Mouse (Mus musculus) testis, postnatal 10 days (tissue): ENCODE measurements around the gene Tmem161b.
"Not testable (repeated sequence)": the region's sequence is repeated elsewhere in the genome, so short reads cannot be mapped to it uniquely, and the experiment has no call there.

Source experiments
- DNase-seq: peaks from one replicate; pipeline ENCODE4 v3.0.0; 2021; ENCODE audit warnings: low spot score

Tmem161b gene

DNA sequence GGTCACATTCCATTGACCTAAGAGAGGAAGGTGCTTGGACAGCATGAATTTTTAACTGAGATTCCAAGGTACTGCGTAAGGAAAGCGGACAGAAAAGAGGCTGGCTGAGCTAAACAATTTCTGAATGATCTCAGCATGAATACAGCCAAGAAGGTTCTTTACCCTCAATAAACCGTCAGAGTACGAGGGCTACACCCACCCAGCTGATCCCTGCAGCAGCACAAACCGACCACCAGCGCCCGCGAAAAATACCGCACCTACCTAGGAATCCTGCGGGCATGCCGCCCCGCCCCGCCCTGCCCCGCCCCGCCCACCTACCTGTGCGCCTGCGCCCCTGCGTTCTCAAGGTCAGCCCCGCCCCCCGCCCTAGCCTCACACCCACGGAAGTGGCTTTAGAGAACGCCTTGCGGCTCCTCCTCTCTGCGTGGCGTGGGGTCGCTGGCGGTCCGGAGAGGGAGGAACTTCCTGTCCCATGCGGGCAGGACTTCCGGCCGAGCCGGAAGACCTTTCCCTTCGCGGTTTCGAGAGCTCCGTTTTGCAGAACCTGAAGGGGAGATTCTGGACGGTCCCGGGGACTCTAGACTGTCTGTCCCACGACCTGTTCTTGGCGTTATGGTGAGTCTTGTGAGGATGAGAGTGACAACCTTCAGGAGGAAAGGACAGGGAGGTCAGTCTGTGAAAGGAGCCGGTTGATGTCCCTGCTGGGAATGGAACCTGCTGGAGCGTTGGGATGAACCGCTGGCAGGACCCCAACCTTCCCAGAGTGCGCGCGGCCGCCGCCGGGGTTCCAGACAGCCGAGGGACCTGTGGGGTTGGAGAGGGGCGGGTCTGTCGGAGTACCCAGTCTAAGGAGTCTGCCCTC lies at the start of gene Tmem161b:
TSS of gene Tmem161b (plus strand) at position 477 of the 862 bp plus-strand sequence.
- peak; percentile 87 for DNase-seq

DNA sequence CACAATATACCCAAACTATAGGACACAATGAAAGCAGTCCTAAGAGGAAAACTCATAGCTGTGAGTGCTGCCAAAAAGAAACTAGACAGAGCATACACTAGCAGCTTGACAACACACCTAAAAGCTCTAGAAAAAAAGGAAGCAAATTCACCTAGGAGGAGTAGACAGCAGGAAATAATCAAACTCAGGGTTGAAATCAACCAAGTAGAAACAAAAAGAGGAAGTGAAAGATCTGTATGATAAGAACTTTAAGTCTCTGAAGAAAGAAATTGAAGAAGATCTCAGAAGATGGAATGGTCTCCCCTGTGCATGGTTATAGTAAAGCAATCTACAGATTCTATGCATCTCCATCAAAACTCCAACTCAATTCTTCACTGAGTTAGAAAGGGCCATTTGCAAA lies 36.3 kb upstream of the Tmem161b start:
- DNase-seq: not testable (repeated sequence)

DNA sequence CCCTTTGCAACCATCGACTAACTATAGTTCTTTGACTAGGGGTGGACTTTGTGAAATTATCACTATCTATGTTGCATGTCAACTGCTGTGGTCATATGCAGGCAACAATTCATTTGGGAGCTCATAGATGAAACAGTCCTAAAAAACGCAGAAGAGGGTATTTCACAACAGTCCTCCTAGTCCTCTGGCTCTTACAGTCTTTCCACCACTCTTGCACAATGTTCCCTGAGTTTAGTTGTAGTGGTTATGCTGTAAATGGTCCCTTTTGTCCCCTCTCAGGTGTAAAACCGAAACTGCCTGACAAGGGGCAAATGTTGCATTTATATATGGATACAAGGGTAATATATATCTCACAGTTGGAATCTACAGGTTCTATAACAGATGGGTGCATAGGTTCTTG lies 29.4 kb upstream of the Tmem161b start:
- no peak for DNase-seq

DNA sequence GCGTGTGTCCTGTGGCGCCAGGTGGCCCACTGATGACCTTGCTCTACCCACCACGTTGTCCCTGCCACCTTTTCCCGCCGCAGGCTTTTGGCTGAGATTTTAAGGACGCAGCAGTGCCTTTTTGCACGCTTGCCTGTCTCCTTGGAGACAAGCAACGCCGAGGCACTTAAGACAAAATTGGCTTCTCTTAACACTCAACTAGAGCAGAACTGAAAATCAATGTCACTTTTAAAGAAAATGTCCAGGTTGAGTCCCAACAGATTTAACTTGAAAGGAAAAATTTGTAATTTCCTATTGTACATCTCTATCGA lies 541 bp downstream of the Tmem161b start:
- DNase-seq: no peak

DNA sequence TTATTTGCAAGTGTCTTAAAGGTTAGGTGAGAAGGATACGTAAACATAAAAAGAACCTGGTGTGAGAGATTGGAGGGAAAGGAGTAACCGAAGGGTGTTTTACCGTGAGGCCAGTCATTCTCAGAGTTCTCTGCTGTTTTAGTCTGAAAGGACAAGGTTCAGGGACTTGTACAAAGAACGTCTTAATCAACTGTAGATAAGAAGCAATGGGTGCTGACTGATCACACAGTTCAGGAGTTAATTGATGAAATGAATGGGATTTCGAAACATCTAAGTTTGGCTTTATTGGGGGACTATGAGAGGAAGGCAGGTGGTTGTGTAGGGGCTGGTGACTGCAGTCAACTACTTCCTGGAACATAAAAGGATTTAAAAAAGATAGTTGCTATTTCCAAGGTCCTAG lies 922 bp downstream of the Tmem161b start:
- no peak for DNase-seq

DNA sequence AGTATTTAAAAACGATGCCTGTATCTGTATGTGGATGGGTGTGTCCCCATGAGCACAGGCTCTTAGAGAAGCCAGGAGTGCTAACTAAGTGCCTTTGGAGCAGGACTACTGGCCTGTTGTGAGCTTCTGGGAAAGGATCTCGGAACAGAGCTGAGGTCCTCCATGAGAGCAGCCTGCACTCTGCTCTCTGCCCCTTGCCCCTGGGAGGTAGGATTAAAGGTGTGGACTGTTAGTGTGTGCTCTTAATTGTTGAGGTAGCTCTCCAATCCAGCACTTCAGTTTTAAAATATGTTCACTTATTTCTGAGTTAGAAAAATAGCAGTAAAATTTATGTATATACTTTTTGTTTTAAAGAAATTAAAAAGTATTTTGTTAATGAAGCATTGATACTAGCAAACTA lies 11.9 kb downstream of the Tmem161b start:
- no peak for DNase-seq

DNA sequence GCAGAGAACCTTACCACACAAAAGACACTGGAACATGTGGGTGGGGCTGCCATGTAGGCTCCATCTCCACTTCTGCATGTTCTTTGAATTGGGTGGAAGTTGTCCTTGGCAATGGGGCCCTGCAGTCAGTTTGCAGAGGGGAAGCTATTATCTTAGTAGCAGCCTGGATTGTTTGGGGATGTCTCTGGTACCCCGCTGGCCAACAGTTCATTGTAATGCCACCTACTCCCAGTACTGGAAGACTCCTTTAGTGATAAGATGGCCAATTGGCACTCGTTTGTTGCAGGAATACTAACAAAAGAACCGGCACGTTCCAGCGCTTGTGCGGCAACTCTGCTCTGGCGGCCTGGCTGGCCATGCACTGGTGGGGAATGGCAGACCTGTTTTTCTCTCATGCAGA lies 14.7 kb downstream of the Tmem161b start:
- DNase-seq: no peak

DNA sequence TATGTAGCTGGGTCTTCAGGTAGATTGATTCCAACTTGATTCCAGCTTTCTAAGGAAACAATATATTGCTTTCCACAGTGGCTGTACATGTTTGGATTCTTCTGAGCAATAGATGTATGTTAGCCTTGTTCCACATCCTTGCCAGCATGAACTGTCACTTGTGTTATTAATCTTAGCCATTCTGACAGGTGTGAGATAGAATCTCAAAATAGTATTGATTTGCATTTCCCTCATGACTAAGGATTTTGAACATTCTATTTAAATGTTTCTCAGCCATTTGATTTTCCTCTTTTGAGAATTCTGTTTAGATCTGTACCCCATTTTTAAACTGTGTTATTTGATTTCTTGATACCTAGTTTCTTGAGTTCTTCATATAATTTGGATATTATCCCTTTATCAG lies 16.1 kb downstream of the Tmem161b start:
- no peak for DNase-seq

DNA sequence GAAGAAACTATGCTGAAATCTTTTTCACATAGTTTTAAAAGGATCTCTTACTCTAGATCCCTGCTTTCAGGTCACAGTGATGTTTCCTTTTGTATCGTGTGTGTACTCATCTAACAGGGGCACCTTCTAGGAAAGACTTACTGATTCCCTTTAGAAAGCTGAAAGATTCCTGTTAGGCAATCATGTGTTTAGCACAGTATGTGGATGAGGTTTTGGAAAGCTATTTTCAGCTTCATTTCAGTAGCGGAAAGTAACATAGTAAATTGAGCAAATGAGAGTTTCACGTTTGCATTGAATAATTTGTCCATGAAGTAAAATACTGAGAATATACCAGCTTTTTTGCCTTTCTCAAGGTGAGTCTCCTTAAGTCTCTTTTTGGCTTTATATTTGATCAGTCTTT lies 26.0 kb downstream of the Tmem161b start:
- no peak for DNase-seq

DNA sequence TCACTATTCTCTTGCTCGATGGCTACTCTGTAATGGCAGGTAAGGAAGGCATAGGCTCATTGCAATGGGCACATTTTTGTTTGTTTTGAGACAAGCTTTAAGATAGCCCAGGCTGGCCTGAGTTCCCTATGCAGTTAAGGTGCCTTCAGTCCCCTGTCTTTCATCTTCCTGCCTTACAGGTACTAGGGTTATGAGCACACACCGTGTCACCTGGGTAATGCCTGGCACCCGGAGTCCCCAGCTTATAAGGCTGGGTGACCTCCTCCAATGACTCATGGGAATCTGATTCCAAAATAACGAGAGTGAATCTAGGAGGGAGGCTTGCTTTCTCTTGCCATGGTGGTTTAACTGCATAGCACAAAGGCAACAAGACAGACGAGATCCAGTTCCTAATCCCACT lies 29.2 kb downstream of the Tmem161b start:
- no peak for DNase-seq

DNA sequence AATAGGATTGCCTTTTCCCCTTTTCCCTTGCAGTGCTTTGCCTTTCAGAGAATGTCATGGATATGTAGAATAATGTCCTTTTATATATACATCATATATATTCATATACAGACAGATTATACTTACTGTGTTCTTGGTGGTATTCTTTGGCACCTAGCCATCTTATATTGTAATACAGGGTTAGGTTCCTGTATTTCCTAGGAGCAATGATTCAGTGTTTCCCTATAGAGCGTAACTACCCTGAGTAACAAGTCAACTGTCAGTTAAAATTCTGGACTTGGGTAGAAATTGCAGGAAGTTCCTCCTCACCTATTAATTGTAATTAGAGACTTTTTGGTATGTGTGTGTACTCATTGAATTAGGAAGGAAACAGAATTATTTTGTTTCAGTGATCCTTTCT lies 33.0 kb downstream of the Tmem161b start:
- DNase-seq: no peak

DNA sequence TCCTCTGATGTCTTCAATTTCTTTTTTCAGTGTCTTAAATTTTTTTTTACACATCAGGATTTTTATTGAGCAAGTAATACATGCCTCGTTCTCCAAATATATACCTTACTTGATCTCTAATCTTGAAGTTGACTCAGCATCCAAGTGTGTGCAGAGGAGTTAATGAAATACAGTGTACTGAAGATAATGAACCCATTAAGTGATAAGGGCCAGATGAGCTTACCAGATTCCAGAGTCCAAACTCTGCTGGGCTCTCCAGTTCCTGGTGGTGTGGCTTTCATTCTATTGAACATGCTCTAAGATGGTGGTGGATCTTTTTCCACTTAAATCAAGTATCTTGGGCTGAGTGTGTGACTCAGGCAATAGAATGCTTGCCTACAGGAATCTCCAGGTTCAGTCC lies 42.3 kb downstream of the Tmem161b start:
- DNase-seq: not testable (repeated sequence)

DNA sequence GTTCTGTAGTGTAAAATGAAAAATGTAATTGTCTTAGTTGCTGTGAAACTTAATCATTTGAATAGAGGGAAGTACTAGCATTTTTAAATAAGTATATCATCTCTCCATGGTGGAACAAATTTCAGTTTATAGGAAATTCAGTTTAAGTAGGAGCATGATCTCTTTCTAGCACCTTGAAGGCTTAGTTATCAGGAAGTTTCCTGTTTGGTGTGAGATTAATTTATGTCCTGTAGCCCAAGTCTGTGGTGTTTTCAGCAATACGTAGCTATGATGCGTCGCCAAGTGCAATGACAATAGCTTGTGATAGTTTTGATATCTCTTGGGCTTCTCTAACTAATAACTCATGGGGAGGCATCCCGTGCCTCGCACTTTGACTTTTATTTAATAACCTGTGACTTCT lies 54.1 kb downstream of the Tmem161b start:
- no peak for DNase-seq

DNA sequence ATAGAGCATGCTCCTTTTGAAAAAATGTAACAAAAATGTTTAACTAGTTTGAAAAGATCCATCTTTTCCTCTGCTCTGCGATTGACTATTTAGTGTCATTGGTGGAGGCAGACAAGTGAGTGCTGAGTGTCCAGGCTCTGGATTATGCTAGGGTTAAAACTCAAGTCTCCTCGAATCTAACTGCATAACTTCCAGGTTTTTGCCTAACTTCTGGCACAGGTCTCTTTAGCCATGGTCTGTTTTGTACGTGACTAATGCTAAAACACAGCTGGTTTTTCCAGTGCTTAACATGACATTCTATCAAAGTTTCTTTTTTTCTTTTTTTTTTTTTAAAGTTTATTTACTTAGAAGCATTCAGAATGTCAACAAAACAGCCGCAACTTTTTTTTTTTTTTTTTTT lies 58.3 kb downstream of the Tmem161b start:
- DNase-seq: no peak

DNA sequence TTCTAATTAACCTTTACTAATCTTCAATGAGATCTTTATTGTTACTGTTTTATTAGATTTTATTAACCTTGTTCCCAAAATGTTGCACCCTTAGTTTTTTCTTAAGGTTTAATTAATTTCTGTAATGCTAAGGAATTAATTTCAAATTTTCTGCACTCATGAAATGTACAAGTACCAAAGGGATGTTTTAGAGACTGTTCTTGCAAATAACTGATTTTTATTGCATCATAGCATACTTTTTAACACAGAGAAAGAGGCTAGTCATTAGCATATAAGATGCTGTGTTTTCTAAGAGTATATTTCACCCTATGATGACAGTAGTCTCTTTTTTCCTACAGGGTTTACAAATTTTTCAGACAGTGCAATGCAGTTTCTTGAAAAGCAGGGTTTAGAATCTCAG lies 60.9 kb downstream of the Tmem161b start:
- DNase-seq: no peak

DNA sequence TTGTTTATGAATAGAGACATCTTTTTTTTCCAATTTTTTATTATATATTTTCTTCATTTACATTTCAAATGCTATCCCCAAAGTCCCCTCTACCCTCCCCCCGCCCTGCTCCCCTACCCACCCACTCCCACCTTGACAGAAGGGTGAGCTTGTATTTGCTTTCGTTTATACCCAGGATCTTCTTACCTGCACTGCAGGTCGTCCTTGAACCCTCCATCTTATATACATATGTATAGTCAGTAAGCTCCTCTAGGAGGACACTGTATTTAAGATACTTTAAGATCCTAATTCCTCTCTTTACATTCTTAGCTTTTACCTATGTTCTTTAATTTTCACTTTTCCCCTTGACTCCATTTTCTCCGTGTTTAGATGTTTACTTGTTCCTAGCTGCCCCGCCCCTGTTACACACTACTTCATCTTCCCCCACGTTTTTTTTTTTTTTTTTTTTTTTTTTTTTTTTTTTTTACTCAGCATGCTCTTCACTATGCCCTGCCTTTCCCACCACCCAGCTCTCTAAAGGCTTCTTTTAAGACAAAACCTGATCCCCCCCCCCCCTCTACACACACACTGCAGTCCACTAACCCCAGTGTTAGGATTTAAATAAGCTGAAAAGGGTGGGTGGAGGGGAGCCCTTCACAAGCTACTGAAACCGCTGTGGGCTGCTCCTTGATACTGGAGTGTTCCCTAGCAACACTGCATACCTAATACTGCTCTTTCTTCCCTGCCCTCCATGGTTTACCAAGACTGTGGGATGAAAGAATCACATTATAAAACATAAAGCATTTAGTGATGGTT lies 62.9 kb downstream of the Tmem161b start:
- DNase-seq: no peak

DNA sequence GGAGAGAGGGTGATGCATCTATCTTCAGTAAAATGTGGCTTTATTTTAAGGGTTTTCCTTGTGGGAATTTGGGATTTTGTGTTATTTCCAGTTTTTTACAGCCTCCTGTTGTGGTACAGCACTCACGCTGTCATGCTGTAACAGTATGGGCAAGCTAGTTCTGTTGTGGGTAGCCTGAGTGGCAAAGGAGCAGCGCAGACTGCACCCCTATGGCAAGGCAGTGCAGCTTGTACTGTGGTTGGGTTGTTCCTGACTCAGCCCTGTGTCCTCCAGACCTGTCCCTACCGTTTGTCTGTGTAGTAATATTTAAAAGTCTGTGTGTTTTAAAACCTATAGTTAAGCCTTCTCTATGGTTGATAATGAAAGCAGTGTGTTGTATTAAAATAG lies 63.5 kb downstream of the Tmem161b start:
- no peak for DNase-seq

DNA sequence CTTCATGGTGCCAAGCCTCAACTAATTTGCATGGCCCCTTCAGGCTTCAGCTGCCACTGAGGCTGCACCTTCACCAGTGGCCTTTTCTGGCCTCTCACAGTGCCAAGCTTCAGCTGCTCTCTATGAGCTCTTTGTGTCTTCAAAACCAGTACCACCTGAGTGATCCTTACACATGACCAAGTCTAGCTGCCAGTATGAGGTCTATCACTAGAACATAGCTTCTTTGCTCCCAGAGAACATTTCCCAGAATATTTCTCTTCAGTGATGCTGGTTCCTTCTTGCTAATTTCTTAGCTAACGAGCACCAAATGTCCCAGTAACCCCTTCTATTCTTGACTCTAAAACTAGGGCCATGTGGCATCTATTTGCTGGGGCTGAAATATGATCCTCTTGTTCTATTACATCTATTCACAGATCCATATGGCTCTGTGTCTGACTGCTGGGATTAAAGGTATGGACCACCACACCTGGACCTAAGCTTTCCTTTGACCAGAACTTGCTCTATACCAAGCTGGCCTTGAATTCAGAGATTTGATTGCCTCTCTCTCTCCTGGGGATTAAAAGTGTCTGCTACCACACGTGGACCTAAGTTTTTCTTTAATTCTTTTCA lies 77.5 kb downstream of the Tmem161b start:
- DNase-seq: no peak

DNA sequence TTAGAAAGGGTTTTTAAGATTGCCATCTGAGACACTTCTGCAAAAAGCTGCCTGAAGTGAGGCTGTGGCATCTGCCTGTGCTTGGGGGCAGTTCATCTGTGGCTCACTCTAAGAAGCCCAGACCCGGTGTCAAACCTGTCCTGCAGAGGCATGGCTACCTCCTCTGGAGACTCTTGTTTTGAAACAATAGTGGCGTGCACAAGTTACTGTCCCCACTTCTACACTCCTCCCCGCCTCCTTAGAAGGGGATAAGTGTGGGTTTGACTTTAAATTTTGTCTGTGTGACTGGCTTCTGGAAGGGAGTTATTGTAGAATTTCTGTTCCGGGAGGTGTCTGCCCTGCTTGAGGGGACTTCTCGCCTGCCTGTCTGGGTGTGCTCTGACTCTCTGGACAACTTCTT lies 121.2 kb downstream of the Tmem161b start:
- DNase-seq: no peak

DNA sequence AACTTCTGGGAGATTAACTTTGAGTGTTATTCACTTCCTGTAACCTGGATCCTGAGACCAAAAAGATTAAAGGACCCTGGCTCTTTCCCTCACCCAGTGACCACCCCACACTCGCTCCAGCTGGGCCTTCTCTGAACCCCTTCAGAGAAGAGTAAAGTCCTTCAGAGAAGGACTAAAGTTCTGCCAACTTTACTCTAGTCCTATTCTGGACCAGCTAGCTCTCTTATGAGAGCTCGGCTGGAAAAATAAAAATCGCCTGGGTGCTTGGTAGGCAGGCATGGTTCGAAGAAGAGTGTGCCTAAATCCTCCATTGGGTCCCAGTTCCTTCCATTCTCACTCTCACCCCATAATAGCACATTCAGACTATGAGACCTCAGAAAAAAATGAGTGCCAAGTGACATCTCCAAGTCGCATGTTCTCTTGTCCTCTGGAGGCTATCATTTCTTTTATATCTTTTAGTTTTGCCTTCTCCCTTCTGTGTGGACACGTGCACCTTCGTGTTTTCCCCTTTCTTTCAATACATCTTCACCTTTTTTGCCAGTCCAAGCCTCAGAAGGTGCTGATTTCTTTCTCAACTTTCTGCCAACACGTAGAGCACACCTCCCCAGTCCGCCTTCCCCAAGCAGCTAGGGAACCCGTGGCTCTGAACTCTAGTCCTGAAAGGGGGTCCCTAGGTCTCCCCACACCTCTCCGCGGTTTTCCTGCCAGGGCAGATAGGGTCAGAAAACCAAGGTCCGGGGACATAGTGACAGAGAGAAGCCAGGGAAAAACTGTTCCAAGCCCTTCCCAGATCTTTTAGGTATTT lies 121.8 kb downstream of the Tmem161b start:
- no peak for DNase-seq

DNA sequence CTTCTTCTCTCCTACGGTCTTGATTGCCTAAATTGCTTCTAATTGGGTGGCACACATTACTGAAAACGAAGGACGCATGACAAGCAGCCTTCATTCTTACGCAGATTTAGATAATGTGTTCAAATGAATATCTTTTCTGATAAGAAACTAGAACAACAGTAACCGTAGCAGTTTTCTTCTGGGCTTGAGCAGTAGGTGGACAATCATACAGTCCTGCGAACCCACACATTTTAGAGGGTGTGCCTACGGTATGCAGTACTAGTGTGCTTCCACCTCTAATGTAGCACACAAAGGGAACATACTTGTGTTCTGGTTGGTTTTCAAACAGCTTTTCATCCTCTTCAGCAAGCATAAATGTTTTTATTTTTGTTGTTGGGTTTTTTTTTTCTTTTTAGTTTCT lies 122.6 kb downstream of the Tmem161b start:
- DNase-seq: no peak

DNA sequence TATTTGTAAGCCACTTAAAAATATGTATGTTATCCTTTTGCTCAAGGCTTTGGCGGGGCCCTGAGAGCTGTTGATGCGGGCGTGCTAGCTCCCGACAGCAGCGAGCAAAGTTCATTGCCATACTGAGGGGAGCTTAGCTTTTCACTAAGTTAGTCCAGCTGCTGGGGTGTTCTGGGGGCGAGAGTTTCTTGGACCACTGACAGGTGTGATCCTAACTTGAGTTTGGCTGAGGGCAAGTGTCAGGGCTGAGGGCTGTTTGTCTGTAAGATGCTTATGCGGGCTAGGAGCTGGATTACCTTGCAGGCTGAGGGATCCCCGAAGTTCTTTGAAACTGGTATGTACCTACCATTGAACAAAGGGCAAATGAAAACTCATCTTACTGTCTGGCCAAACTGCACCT lies 123.0 kb downstream of the Tmem161b start:
- no peak for DNase-seq
